Mouse (Mus musculus) thymus, adult 2 months (tissue): ENCODE measurements around the gene Ifnar2. TPM values are rescaled to one million over a fixed set of nuclear protein-coding genes. Genes with fewer than 3 reads are reported as not detected.

Experiments used
- DNase-seq: peaks from one replicate; pipeline ENCODE4 v3.0.0; 2021
- H3K27ac ChIP-seq: fragments of 200-500 bp; 2 replicates; pipeline ENCODE4 v1.5.1; 2012; ENCODE audit warnings: low read length, control low read depth; ENCODE audit not compliant: control insufficient read depth, insufficient read depth
- H3K27me3 ChIP-seq: fragments of 200-500 bp; 2 replicates; pipeline ENCODE4 v1.6.1; 2012; ENCODE audit warnings: mild to moderate bottlenecking, low read length, moderate library complexity, mixed read lengths; ENCODE audit not compliant: control insufficient read depth, insufficient read depth
- H3K36me3 ChIP-seq: fragments of 200-500 bp; 2 replicates; pipeline ENCODE4 v1.6.1; 2012; ENCODE audit warnings: mild to moderate bottlenecking, low read length, moderate library complexity; ENCODE audit not compliant: control insufficient read depth, insufficient read depth
- H3K4me1 ChIP-seq: fragments of 200-500 bp; replicated peaks from 2 replicates; pipeline ENCODE4 v1.6.1; 2012; ENCODE audit warnings: low read length; ENCODE audit not compliant: control insufficient read depth, insufficient read depth
- H3K4me3 ChIP-seq: fragments of 200-500 bp; 2 replicates; pipeline ENCODE4 v1.5.1; 2012; ENCODE audit warnings: mild to moderate bottlenecking, low read length, control low read depth, moderate library complexity; ENCODE audit not compliant: control insufficient read depth, insufficient read depth
- CTCF ChIP-seq: fragments of 200-500 bp; IDR thresholded peaks from 2 replicates; pipeline ENCODE4 v1.5.1; 2012; ENCODE audit warnings: mild to moderate bottlenecking, control low read depth, low read length, moderate library complexity, borderline replicate concordance; ENCODE audit not compliant: control insufficient read depth, poor library complexity, insufficient read depth; ENCODE audit errors: extremely low read depth
- POLR2A ChIP-seq: fragments of 200-500 bp; IDR thresholded peaks from 2 replicates; pipeline ENCODE4 v1.6.1; 2012; ENCODE audit warnings: mild to moderate bottlenecking, low read length, control low read depth, moderate library complexity; ENCODE audit not compliant: control insufficient read depth, poor library complexity, insufficient read depth; ENCODE audit errors: extremely low read depth
- WGBS: fragments of 180-500 bp; shearing (Covaris S2); methylation state at CpG from one replicate; pipeline ENCODE4 v1.1.7; 2018; 5-methylcytosine and 5-hydroxymethylcytosine counted together
- polyA plus RNA-seq: library from polyadenylated mRNA; depleted of rRNA; stranded (reverse); fragments of >200 nt; gene quantifications from 2 replicates; pipeline ENCODE4 v1.2.3, GENCODE M21; 2012

Gene Ifnar2
- polyA plus RNA-seq, 1 experiment = 57.0 TPM

- peaks cover 50% of the 10 kb centered on the region for H3K36me3 ChIP-seq
- no peak for TF ChIP-seq CTCF
- TF ChIP-seq POLR2A = no peak
Observed at GRCm38 (mm10) chr16:91396844-91397537, 24.4 kb downstream of the Ifnar2 start.

GRCm38 (mm10) chr16:91398030-91398429 lies 25.4 kb downstream of the Ifnar2 start:
- Histone ChIP-seq H3K4me3 (no peak overlapping the region), H3K36me3 (peaks cover 45% of the 10 kb centered on the region), H3K27me3 (no peaks in the 10 kb centered on the region), H3K4me1 (no peaks in the 10 kb centered on the region), H3K27ac (no peak overlapping the region)
- no peak for DNase-seq
- 95% methylated on average over 12 of the region's 12 CpGs for WGBS
- TF ChIP-seq POLR2A (no peak), CTCF (no peak)

More at GRCm38 (mm10) chr16:91396844-91397537, 24.4 kb downstream of the Ifnar2 start:
- no peaks in the 10 kb centered on the region for H3K27me3 ChIP-seq
- H3K4me3 ChIP-seq = no peak overlapping the region
- DNase-seq = no peak
- H3K4me1 ChIP-seq = no peaks in the 10 kb centered on the region
- 96% methylated on average over 10 of the region's 10 CpGs for WGBS
- H3K27ac ChIP-seq = no peak overlapping the region

DNA sequence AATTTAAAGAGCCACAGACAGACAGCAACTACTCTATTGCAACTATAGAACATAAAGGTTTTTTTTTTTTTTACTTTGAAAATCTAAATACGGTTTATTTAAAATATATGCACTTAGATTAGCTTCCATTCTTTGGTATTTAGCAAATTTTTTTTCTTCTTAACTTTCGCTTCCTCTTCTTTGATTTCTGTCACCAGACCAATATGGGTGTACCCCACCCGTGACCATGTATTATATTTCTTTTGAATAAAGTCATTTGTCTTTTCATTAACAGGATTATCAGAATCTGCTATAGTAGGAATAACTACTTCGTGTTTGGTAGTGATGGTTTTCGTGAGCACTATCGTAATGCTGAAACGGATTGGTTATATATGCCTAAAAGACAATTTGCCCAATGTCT lies 26.4 kb downstream of the Ifnar2 start:
- H3K27me3 ChIP-seq = no peaks in the 10 kb centered on the region
- H3K4me3 ChIP-seq = no peak overlapping the region
- no peaks in the 10 kb centered on the region for H3K4me1 ChIP-seq
- no peak for DNase-seq
- peaks cover 40% of the 10 kb centered on the region for H3K36me3 ChIP-seq
- TF ChIP-seq CTCF = no peak
- TF ChIP-seq POLR2A = no peak
- no peak overlapping the region for H3K27ac ChIP-seq
- WGBS = 94% methylated on average over 7 of the region's 7 CpGs

DNA sequence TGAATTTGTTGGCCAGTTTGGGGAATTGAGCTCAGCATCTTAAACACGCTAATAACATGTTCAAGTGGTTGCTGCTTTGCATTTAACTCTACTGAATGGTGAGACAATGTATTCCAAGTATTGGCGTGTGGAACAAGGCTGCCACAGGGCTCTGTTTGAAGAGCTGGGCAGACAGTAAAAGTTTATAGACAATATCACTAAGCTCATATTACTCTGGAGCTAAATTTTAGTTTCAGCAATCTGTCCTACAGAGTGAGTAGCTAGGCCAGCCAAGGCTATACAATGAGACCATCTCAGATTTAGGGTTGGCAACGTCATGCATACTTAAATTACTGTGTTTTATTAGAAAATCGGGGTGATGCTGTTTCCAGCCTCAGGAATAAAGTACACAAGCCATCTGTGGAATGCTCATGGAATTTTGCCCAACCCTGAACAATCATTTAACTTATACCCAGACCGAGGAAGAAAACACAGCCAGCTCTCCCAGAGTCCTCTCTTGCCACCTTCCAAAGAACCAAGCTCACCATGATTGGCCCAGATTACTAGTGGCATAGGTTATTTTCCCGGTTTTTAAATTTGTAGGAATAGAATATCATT lies 29.1 kb downstream of the Ifnar2 start:
- DNase-seq = no peak
- Histone ChIP-seq H3K27me3 (no peaks in the 10 kb centered on the region), H3K27ac (no peak overlapping the region), H3K4me3 (no peak overlapping the region), H3K4me1 (peaks cover 6% of the 10 kb centered on the region), H3K36me3 (peaks cover 16% of the 10 kb centered on the region)
- WGBS = 94% methylated on average over 6 of the region's 6 CpGs
- TF ChIP-seq POLR2A (no peak), CTCF (no peak)

DNA sequence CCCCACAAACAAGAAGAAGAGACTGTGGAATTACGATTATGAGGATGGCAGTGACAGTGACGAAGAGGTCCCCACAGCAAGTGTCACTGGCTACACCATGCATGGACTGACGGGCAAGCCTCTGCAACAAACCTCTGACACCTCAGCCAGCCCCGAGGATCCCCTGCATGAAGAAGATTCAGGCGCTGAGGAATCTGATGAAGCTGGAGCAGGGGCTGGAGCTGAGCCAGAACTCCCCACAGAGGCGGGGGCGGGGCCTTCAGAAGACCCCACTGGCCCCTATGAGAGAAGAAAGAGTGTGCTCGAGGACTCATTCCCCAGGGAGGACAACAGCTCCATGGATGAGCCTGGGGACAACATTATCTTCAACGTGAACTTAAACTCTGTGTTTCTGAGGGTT lies 31.2 kb downstream of the Ifnar2 start:
- peaks cover 11% of the 10 kb centered on the region for H3K36me3 ChIP-seq
- no peak overlapping the region for H3K27ac ChIP-seq
- 85% methylated on average over 9 of the region's 9 CpGs for WGBS
- TF ChIP-seq CTCF (no peak), POLR2A (no peak)
- no peaks in the 10 kb centered on the region for H3K27me3 ChIP-seq
- no peak for DNase-seq
- no peak overlapping the region for H3K4me3 ChIP-seq
- H3K4me1 ChIP-seq = peaks cover 16% of the 10 kb centered on the region

DNA sequence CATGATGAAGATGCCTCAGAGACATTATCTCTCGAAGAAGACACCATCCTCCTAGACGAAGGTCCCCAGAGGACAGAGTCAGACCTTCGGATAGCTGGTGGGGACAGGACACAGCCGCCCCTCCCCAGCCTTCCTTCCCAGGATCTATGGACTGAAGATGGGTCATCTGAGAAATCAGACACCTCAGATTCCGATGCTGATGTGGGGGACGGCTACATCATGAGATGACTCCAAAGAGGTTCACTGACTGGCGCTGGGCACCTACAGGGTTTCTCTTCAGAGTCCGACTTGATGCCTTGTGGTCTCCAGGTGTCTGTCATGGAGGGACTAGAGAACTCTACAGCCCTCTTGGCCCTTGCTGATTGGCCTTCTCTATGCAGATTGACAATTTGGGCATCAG lies 31.6 kb downstream of the Ifnar2 start:
- 94% methylated on average over 8 of the region's 8 CpGs for WGBS
- H3K4me1 ChIP-seq = peaks cover 16% of the 10 kb centered on the region
- no peak overlapping the region for H3K27ac ChIP-seq
- peaks cover 11% of the 10 kb centered on the region for H3K36me3 ChIP-seq
- TF ChIP-seq POLR2A = no peak
- no peak for TF ChIP-seq CTCF
- H3K27me3 ChIP-seq = no peaks in the 10 kb centered on the region
- H3K4me3 ChIP-seq = no peak overlapping the region
- no peak for DNase-seq
